Mouse (Mus musculus): ENCODE results near the gene Gm3776.
A peak's percentile ranks its signal among the peaks of the same experiment; 100 is the strongest.
"Not testable (repeated sequence)": the region's sequence is repeated elsewhere in the genome, so short reads cannot be mapped to it uniquely, and the experiment has no call there.

The Gm3776 gene

GRCm38 (mm10) chr9:78292462-78292861, 35.5 kb downstream of the Gm3776 start:
- not testable (repeated sequence) for DNase-seq (ENCODE audit: low spot score in 2 of 2)

GRCm38 (mm10) chr9:78293683-78294082, 36.8 kb downstream of the Gm3776 start:
- not testable (repeated sequence) for DNase-seq (ENCODE audit: low spot score in 2 of 2)

- not testable (repeated sequence) for DNase-seq (ENCODE audit: low spot score in 2 of 2)
These were observed 37.9 kb downstream of the Gm3776 start for GRCm38 (mm10) chr9:78294781-78295180.

GRCm38 (mm10) chr9:78296089-78296488, 39.2 kb downstream of the Gm3776 start:
- DNase-seq (ENCODE audit: low spot score in 2 of 2) = peak; percentile 21 to 31

GRCm38 (mm10) chr9:78298232-78298631, 41.3 kb downstream of the Gm3776 start:
- DNase-seq (ENCODE audit: low spot score in 2 of 2) = no peak

- DNase-seq (ENCODE audit: low spot score in 2 of 2) = not testable (repeated sequence)
These were observed 42.2 kb downstream of the Gm3776 start for GRCm38 (mm10) chr9:78299143-78299542.

- not testable (repeated sequence) for DNase-seq (ENCODE audit: low spot score in 2 of 2)
These were observed 51.2 kb downstream of the Gm3776 start for GRCm38 (mm10) chr9:78308122-78308521.

GRCm38 (mm10) chr9:78314696-78315095, 57.8 kb downstream of the Gm3776 start, which contains the start of gene Omt2a:
Gene Omt2a, minus strand, starts transcription at chr9:78314796.
- no peak for DNase-seq (ENCODE audit: low spot score in 2 of 2)

Data from right cerebral cortex, postnatal 10 days (tissue).